Mouse (Mus musculus): ENCODE results near the gene Islr2.

GRCm38 (mm10) chr9:58234502-58235015, 30.4 kb upstream of the Islr2 start:
- TF ChIP-seq HCFC1 (IDR thresholded peaks at IDR 0.05; ENCODE audit: borderline replicate concordance, insufficient read depth, low read length) (no peak), ZC3H11A (IDR thresholded peaks at IDR 0.05; ENCODE audit: borderline replicate concordance, low read depth, low read length) (no peak), ZNF384 (IDR thresholded peaks at IDR 0.05; ENCODE audit: low read depth, low read length) (no peak)
